Mouse (Mus musculus): Measurements from ENCODE around the gene Nsa2.
"Not testable (repeated sequence)": the region's sequence is repeated elsewhere in the genome, so short reads cannot be mapped to it uniquely, and the experiment has no call there.

DNA sequence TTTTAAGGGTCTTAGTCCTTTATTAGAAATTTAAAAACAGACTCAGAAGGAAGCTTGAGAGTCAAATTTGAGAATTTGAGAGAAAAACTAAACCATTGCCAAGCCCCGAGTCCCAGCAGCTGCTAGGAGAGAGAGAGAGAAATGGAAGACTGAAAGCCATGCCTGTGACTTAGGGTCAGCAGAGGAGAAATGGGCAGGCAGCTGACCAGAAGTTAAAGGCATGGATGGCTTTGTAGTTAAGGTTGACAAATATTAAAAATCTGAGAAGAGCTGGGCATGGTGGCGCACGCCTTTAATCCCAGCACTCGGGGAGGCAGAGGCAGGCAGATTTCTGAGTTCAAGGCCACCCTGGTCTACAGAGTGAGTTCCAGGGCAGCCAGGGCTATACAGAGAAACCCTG lies 30.0 kb downstream of the Nsa2 start:
- not testable (repeated sequence) for TF ChIP-seq CTCF (conservative IDR thresholded peaks at IDR 0.05; ENCODE audit: insufficient read depth, insufficient read length, low read depth, low read length); POLR2A (IDR thresholded peaks at IDR 0.05; ENCODE audit: low read depth, low read length)

Measured in kidney, adult 2 months (tissue).